Mouse (Mus musculus): ENCODE data around the gene Espn.

The Espn gene

DNA sequence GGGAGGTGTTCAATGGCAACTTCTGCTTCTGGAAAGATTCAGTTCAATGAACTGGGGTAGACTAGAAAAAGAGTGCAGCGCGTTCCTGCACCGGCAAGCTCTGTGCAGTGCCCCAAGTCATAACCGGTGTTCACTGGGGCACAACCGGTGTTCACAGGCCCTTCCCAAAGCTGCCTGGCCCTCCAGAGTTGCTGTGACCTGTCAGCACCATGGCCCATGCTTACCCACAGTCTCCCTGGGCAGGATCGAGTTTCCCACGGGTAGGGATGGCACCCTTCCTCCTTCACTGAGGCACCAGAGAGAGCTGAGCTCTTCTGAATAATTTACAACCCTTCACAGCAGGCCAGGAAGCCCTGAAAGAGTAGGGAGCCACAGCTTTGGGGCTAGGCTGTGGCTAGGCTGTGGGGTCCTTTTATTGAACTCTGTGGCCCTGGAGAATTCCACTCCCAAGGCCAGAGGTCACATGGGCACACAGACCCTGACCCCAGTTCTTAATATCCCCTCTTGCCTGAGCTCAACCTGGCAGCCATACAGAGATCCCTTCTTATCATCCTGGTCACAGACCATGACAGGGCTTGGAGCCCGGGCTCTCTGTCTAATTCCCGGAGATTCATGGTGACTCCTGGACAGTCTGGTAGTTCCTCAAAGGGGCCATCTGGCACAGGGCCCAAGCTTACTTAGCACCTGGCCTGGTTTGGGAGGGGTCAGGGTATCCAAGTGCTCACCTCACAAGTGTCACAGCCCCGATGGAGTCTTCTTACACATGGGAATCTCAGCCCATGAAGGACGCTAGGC, 5.9 kb downstream of the Espn start:
- DNase-seq, result no peak

DNA sequence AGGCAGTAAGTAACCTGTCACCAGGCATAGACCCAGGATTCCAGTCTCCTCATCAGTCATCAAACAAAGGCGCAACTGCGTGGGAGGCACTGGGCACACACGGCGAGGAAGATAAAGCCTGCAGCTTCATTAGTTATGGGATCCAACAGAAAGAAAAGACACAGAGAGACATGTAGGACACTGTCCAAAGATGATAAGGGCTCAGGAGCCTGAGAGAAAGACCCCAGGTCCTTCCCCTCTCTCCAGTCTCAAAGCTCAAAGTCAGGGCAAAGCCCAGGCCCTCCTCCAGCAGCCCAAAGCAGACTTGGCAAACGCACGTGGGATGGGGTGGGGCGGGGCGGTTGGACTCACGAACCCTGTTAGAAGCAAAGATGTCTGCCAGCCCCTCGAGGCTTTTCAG, 6.7 kb downstream of the Espn start:
- no peak for DNase-seq

DNA sequence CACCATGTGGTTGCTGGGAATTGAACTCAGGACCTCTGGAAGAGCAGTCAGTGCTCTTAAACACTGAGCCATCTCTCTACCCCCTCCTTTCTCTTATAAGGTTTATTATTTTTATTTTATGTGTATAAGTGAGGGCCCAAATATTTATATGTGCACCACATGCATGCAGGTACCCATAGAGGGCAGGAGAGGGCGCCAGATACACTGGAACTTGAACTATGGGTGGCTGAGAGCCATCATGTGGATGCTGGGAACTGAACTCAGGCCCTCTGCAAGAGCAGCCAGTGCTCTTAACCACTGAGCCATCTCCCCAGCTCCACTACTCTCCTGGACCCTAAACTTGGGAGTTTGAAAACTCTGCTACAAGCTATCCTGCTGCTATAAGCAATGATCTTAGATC, 8.5 kb downstream of the Espn start:
- no peak for DNase-seq

DNA sequence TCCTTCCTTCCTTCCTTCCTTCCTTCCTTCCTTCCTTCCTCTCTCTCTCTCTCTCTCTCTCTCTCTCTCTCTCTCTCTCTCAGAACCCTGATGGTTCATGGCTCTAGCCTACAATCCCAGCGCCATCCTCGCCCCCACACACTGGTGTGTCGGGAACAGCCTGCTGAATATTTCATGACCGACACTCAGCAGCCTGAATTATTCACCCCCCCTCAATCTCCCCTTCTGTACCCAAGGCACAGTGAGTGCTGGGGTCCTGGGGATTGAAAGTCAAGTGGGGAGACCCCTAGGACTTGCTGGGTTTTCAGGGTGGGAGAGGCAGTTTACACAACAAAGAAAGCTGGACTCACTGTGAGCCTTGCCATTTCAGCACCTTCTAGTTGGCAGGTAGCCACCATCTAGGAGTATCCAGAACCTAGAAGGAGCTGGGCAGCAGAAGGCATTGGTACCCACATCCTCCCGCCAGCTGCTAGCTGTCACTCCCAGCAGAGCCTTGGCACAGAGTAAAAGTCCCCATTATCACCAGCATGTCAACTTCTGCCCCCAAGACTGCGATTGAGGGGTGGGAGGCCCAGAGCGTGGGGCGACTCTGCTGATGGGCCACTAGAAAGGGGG, 10.5 kb downstream of the Espn start:
- DNase-seq, result peak in 1 of 2 experiments; percentile 35

DNA sequence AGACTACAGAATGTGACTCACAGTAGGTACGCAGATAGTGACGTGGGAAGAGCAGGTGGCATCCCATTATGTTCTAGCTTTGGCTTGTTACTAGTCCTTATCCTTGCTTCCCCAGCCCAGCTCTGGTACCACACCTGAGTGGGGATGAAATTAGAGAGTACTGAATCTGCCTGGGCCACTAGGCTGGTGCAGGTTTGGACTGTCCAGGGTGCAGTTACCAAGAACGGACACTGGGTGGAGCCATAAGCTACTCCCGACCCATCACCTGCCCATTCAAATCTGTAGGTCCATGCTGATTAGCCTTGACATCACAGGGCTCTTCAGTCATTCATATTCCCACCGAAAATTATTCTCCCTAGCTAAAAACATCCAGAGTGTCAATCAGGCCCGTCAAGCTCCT, 11.7 kb downstream of the Espn start:
- DNase-seq, result peak; percentile 79 to 83

DNA sequence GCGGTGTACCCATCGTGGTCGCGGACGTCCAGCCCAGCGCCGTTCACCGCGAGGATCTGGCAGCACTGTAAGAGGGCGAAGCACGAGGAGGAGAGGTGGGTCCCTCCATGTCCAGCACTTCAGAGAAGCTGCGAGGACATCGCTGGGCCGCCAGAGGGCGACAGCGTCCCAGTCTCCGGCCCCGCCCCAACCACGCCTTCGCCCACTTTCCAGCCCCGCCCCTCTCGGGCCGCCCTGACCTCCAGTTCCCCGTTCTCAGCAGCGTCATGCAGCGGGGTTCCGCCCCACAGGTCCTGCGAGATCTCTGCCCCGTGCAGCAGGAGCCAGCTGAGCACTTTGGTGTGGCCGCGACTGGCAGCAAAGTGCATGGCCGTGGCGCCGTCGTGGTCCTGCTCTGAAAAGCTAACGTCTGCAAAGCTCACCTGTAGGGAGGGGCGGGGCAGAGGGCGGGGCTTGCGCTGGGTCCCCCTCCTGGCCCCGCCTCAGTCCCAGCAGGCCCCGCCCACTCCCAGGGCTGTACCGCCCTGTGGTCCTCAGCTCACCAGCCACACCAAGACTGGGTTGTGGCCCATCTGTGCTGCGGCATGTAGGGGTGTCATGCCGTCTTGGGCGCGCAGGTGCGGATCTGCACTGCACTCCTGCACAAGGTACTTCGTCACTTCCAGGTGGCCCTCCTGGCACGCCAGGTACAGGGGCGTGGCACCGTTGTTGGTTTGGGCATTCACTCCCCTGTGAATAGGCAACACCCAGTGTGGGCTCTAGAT, 13.5 kb downstream of the Espn start:
- peak; percentile 90 for DNase-seq

DNA sequence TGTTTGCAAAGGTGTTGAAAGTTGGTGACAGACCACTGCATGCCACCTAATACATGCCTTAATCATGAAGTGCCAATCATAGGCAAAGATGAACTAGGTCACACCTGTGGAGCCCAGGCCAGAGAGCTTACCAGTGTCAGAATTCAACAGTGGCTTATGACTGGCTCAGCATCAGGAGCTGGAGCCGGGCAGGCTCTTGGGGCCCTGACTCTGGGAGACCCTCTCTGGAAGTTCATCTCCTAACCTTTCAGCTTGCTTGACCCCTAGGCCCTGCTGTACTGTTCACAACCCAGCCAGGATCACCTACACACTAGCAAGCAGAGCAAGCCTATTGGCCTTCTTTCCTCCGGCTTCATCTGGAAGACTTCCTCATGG, 15.3 kb downstream of the Espn start:
- DNase-seq, result no peak

DNA sequence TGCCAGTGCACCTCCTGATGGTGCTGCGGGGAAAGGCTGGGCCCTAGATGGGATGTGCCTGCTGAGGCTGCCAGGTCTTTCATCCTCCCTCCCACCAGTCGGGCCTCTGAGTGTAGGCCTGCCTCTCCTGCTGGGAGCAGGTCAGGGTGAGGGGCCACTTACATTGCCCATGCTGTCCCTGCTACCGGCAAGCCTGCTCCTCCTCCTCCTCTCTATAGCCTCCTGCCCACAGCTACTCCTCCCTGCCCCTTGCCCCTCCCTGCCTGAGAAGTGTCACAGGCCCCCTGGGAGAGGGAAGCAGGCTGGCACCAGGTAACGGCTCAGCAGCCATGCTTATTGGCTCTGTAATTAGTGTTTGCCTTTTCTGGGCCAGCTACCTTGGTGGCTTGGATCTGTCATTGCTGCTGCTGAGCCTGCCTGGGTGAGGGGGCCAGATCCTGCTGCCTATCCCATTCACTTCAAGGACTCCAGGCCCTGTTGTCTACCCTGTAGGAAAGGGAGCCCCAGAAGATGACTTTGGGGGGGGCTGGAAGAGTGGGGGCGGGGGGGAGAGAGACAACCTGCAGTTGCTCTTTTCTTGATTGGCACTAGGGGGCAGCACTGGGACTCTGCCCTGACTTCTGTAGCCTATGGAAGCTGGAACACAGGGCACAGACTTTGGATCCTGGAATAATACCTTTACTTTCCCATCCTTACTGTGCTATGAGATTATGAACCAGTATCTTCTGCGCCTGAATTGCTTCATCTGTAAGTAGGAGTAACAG, 15.9 kb downstream of the Espn start:
- DNase-seq, result peak; percentile 63 to 70

DNA sequence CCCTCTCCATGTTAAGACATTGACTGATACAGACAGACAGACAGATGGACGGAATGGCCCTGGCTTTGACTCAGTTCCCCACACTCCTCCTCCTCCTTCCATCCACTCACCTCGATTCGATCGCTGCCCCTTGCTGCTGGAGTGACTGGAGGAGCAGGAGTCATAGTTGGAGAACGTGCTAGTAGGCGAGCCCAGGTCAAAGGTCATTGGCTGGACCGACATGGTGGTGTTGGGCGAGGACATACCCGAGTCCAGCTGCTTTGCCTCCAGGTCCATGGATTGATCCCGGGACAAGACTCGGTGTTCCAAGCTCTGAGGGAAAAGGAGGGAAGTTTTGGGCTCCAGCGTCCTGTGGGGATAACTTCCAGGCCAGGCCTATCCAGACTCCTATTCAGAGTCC, 16.8 kb downstream of the Espn start:
- no peak for DNase-seq

DNA sequence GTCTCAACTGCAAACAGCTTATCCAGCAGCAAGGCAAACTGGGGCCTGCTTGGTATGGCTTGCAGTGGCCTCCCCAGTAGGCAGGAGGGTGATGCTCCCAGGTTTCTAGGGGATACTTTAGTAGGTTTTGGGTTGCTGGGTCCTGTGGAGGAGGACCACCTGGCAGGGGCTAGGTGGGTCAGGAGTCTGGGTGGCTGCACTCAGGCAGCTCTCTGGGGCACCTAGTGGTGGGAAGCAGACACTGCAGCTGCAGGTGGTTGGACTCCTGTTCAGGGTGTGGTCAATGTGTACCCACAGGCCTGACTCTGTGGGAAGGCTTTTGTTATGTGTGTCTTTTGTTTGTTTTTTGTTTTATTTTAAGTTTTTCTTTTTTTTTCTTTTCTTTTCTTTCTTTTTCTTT, 17.7 kb downstream of the Espn start:
- DNase-seq, result peak; percentile 68

DNA sequence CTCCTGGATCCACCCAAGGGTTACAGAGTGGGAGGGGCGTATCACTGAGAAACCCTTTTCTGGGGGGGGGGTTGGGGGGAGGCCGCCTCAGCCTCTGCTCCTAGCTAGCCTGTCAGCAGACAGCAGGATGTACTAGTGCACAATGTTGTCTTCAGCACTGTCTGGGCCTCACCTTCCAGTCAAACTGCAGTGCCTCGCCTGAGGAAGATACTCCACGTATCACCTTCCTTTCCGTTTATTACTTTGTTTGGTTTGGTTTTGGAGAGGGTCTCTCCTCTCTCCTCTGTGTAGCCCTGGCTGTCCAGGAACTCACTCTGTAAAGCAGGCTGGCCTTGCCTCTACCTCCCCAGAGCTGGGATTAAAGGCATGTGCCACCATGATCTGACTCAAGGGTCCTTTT, 19.0 kb downstream of the Espn start:
- DNase-seq, result no peak

DNA sequence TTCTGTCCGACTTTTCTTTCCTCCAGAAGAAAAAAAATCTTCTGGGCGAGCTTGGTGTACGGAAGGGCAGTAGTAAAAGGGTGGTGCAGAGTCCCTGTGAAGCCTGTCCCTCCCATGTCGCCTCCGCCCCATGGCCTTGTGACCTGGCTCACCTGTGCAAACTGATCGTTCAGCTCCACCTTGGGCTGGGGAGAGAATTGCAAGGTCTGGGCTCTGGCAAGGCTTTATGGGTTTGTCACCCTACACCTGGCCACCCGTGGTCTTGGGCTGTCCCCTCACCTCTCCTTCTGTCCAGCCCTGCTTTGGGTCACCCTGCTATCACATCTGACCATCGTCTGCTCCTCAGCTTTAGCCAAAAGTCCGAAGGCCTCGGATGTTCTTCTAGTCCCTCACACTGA, 19.4 kb downstream of the Espn start:
- no peak for DNase-seq

DNA sequence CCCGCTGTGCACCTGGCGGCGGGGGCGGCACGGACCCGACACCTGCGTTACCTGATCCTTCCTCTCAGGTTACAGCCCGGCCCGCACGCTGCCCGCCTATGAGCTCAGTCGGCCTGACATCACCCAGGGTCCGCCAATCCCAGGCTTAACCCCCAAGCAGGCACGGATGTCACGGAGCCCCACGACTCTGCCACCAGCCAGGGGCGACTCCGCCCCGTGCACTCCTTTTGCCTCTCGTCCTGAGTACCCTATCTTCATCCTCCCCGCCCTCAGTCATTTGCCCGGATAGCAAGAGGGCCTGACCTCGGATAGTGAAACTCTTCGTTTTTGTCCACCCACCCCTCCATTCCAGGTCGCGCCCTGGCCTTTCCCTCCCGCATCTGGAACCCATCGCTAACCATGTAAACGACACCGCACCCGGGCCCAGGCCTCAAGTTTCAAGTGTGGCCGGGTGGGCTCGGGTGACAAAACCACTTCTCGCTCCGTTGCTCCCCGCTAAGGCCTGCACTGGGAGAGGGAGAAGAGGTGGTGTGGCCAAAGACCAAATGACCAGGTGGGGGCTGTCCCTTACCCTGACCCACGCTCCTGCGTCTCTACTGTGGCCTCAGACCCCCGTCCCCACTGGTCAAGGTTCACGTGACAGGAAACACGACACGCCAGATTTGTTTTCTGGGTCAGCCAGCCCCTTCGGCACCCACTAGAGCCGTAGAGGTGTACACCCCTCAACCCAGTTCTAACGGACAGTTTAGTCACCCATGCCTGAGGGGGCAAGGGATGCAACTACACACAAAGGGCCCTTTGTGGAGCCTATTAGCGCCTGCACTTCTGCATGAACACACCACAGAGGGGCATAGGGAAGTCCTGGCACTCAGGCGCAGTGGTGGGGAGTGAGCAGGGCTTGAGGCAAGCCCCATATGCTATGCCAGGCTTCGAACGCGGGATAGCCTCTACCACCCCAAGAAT, 20.1 kb downstream of the Espn start:
- no peak for DNase-seq

DNA sequence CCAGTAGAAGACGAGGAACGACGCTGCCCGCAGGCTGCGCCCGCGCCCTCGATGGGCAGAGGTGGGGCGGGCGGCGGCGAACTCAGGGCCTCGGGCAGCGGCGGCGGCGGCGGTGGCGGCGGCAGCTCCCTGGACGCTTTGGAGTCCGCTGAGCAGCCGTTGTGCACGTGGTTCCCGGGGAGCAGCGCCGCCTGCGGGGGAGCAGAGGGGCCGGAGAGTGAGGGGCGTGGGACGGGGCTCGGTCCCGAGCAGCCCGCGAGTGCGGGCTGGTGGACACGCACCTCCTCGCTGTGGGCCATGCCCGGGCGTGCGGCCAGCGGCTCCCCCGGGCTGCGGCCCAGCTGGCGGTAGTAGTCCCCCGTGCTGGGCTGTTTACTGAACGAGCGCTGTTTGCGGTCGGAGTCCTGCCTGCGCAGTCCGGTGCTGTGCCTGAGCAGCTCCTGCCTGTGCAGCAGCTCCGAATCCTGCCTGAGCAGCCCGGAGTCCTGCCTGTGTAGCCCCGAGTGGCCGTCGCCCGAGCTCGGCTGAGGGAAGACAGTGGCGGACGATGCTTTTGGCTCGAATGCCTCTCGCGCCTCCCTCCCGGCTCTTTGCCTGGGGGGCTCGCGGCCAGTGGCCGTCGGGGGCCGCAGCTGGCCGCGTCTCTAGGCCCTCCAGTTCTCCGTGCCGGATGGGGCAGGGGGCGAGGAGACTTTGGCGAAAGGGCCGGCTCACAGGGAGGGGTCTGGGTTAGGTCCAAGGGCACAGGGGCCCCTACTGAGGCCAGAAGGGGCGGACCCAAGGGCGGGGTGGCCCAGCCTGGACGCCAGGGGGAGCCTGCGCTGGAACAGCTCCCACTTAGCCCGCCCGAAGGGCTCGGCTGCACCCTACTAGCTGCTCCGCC, 21.2 kb downstream of the Espn start:
- peak; percentile 54 to 66 for DNase-seq

DNA sequence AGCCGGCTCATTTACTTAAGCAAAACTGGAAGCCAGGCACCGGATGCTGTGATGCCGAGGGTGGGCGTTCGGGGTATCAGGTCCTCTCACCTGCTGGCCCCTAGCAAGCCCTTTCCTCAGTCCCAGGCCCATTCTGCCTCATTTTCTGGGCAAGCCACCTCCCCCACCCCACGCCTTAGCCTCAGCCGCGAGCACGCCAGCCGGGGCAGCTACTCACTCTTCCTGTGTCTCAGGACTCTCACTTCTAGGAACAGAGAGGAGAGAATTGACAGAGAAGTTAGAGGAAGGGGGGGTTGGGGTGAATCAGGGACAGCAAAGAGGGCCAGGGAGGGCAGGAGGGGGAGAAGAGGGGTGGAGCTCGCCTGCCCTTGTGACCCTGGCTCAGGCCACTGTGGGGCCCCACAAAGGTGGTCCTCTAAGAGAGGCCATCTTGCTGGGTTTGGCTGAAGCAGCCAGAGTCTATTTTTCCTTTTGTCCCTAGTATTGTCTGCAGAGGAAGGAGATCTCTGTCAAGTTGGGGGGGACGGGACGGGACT, 22.7 kb downstream of the Espn start:
- no peak for DNase-seq

DNA sequence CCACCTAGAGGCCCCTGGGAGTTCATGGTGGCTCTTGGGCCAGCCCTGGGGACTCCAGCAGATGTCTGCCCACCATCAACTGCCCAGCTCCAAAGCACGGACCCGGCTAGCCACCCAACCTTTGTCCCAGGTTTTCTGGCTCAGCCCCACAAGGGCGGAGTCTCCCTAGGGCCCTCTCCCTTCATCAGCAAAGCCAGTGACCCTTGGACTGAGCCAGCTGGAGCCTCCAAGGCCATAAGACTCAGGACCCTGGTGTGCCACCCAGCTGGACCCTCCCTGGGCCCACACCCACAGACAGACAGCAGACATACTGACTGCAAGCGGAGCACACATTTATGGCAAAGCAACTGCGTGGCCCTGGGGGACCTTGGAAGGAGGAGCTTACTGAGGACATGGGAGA, 23.4 kb downstream of the Espn start:
- no peak for DNase-seq

DNA sequence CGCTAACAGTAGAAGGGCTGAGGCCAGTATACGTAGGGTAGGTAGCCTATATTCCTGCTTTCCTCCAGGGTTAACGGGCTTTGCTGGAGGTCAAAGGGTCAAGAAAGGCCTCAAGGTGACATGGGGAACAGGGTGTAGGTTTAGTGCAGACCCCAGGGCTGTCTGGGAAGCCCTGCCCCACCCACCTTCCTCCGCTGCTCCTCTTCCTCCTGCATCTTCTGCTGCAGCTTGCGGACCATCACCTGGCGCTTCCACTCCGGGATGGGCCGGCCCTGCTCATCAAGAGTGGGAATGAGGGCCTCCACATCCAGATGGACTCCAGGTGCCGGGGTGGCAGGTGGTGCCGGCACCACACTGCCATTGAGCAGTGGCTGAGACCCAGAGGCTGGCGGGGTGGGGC, 24.3 kb downstream of the Espn start:
- DNase-seq, result no peak

DNA sequence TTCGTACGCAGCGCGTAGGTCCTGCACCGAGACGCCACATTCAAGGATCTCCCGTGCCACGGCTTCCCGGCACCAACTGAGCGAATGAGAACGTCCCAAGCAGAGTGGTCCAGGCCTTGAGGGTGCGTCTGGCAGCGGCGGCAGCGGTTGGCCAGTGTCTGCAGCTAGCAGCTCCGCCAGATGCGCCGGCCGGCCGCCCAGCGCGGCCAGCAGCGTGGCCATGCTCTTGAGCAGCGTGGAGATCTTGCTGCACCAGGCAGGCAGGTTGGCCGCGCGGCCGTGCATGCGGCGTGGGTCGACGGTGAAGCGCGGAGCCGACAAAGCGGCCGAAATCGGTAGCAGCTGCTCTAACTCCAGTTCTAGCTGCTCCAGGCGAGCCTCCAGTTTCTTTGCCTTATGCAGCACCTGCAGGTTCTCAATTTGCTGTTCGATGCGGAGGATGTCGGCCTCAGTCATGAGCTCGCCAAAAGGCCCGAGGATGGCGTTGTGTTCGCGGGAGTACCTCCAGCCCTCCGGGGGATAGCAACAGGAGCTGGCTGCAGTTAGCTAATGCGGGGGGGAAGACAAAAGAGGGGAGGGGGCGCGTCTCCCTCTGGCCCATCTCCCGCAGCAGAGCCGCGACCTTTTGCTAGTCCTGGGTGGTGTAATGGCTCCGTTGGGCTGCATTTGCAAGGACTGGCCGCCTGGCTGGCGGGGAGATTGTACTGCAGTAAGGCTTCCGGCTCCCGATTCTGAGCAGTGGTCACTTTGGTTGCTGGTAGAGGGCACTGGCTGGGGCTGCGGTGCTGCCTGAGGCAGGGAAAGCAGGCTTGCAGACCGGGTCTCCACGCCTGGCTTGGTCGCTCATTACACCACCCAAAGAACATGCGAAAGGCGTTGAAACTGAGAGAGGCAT, 25.9 kb downstream of the Espn start:
- DNase-seq, result peak in 1 of 2 experiments; percentile 56
